ENCODE assay signal across 29 mouse cellular contexts in the genomic region with DNA sequence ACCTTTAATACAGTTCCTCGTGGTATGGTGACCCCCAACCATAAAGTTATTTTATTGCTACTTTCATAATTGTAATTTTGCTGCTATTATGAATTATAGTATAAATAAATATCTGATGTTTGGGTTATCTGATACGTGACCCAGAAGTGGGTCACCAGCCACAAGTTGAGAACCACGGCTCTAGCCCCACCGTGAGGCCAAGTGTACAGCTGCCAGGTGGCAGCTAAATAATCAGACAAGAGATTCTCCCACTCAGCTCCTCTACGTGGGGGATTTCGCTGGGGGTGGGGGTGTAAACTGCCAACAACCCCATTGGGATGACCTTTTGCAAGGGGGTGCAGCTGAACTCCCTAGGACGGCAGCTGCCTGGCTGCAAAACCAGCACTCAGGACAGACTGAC. TPM values are rescaled to one million over a fixed set of nuclear protein-coding genes. Genes with fewer than 3 reads are reported as not detected.
DNase-seq lines count a peak whose midpoint lies in the region; ATAC-seq and TF ChIP-seq lines count a peak whose summit lies in the region.
"Had no signal": no experiment of that assay in that cellular context is flagged by ENCODE, and none has a peak within 500 bp of the region (broad histone marks: within the 10 kb centered on the region; RNA-seq: fewer than 3 reads in every experiment).

No protein-coding gene starts in this region.

- H3K9ac ChIP-seq in heart, adult 2 months (ENCODE audit: low read depth, low read length), result no peak overlapping the region
- no peak overlapping the region for H3K9ac ChIP-seq in liver, adult 2 months (ENCODE audit: low read depth, low read length)
- no peak overlapping the region for H3K9ac ChIP-seq in liver, embryonic 12.5 days
- no peak overlapping the region for H3K9ac ChIP-seq in MEL (ENCODE audit: control insufficient read depth, low read depth, low read length, poor library complexity, severe bottlenecking)
- no peak overlapping the region for H3K9ac ChIP-seq in hindbrain, postnatal 0 days (replicated peaks; ENCODE audit: low read length)
- H3K9ac ChIP-seq: forebrain, embryonic 13.5 days; hindbrain, embryonic 12.5 days; hindbrain, embryonic 15.5 days; intestine, embryonic 15.5 days had no signal

- 42% methylated on average over 7 of the region's 7 CpGs for WGBS in heart, adult 2 months
- WGBS in liver, adult 2 months, result 26% methylated on average over 7 of the region's 7 CpGs
- 50% methylated on average over 7 of the region's 7 CpGs for WGBS in liver, embryonic 12.5 days (ENCODE audit: insufficient replicate concordance)
- WGBS in hindbrain, postnatal 0 days, result 68% methylated on average over 7 of the region's 7 CpGs

- no peaks in the 10 kb centered on the region for H3K79me2 ChIP-seq in heart, adult 2 months (replicated peaks; ENCODE audit: control insufficient read depth, insufficient read depth, low read length)
- no peaks in the 10 kb centered on the region for H3K79me2 ChIP-seq in liver, adult 2 months (ENCODE audit: control insufficient read depth, insufficient read depth, low read length)
- H3K79me2 ChIP-seq in MEL (ENCODE audit: control insufficient read depth, insufficient read depth, low read length, poor library complexity), result no peaks in the 10 kb centered on the region

- H3K4me3 ChIP-seq in gastrocnemius, adult 2 months, result no peak overlapping the region; the same call in 1 of the 2 replicates
- no peak overlapping the region for H3K4me3 ChIP-seq in heart, adult 2 months
- H3K4me3 ChIP-seq in liver, adult 2 months (ENCODE audit: insufficient read depth, low read depth, low read length), result no peak overlapping the region
- no peak overlapping the region for H3K4me3 ChIP-seq in liver, embryonic 12.5 days
- no peak overlapping the region for H3K4me3 ChIP-seq in MEL (ENCODE audit: control insufficient read depth in 1 of 2, insufficient read depth in 1 of 2, low read depth in 2 of 2, low read length in 2 of 2)
- no peak overlapping the region for H3K4me3 ChIP-seq in hindbrain, postnatal 0 days (ENCODE audit: low read length)
- H3K4me3 ChIP-seq: forebrain, embryonic 10.5 days; forebrain, embryonic 13.5 days; hindbrain, embryonic 12.5 days; hindbrain, embryonic 15.5 days; intestine, embryonic 15.5 days had no signal

- intact Hi-C loops in gastrocnemius, adult 2 months (cut with DNase I), result loop anchor here (2.0 kb wide), 1 partner anchor 35 kb away; no protein-coding TSS in a partner anchor
- intact Hi-C loops in heart, adult 2 months (cut with DNase I), result no loop called here
- intact Hi-C loops in heart, postnatal 25 days (cut with DNase I), result no loop called here

- TF ChIP-seq CTCF in gastrocnemius, adult 2 months (IDR thresholded peaks at IDR 0.05), result peak; percentile 65
- TF ChIP-seq CTCF in heart, adult 2 months (IDR thresholded peaks at IDR 0.05), result peak; percentile 48
- peak; percentile 78 for TF ChIP-seq CTCF in liver, adult 2 months (IDR thresholded peaks at IDR 0.05; ENCODE audit: low read depth, low read length)
- peak in 2 of 3 experiments; percentile 33 to 40; a peak in 5 of 6 replicates for TF ChIP-seq CTCF in MEL (IDR thresholded peaks at IDR 0.05 in 2 of 3, conservative IDR thresholded peaks at IDR 0.05 in 1 of 3; ENCODE audit: control insufficient read depth in 1 of 3, insufficient read depth in 1 of 3, low read depth in 2 of 3, low read length in 3 of 3, poor library complexity in 1 of 3, severe bottlenecking in 1 of 3)
- TF ChIP-seq CTCF in hindbrain, postnatal 0 days (IDR thresholded peaks at IDR 0.05; ENCODE audit: low read depth), result no peak

- TF ChIP-seq RAD21 in MEL (IDR thresholded peaks at IDR 0.05; ENCODE audit: low read depth, low read length), result peak; percentile 20

- H3K4me1 ChIP-seq in heart, adult 2 months (ENCODE audit: control insufficient read depth, insufficient read depth, low read length), result peaks cover 2% of the 10 kb centered on the region
- peaks cover 11% of the 10 kb centered on the region for H3K4me1 ChIP-seq in liver, adult 2 months (ENCODE audit: control insufficient read depth, insufficient read depth, low read length)
- H3K4me1 ChIP-seq in liver, embryonic 12.5 days, result no peaks in the 10 kb centered on the region; the same call in none of the 2 replicates
- H3K4me1 ChIP-seq in MEL (ENCODE audit: control insufficient read depth in 1 of 2, insufficient read depth in 2 of 2, low read length in 2 of 2), result no peaks in the 10 kb centered on the region
- H3K4me1 ChIP-seq in hindbrain, postnatal 0 days (ENCODE audit: insufficient read depth, low read length), result no peaks in the 10 kb centered on the region

- H3K4me2 ChIP-seq in liver, embryonic 12.5 days, result no peak overlapping the region
- no peak overlapping the region for H3K4me2 ChIP-seq in hindbrain, postnatal 0 days (ENCODE audit: low read depth, low read length)
- H3K4me2 ChIP-seq: forebrain, embryonic 13.5 days; heart, embryonic 11.5 days; hindbrain, embryonic 12.5 days; hindbrain, embryonic 15.5 days; intestine, embryonic 15.5 days had no signal

- DNase-seq in gastrocnemius, adult 2 months, result peak; percentile 67
- no peak for DNase-seq in gastrocnemius, postnatal 25 days
- no peak for DNase-seq in heart, adult 2 months
- no peak for DNase-seq in heart, postnatal 25 days (ENCODE audit: low spot score)
- DNase-seq in liver, adult 2 months (ENCODE audit: extremely low read depth, low read depth, low spot score), result no peak
- DNase-seq in MEL (ENCODE audit: low read depth, low spot score), result no peak
- DNase-seq in hindbrain, postnatal 0 days (ENCODE audit: low spot score), result no peak
- DNase-seq: adrenal gland, postnatal 10 days; adrenal gland, postnatal 36 days; cerebellum, adult 18-20 months; cerebellum, adult 9-10 months; cerebellum, postnatal 14 days; heart, adult 18-20 months; heart, postnatal 10 days; kidney, adult 11 months had no signal

- H3K27me3 ChIP-seq in heart, adult 2 months (ENCODE audit: control insufficient read depth, insufficient read depth, low read length), result no peaks in the 10 kb centered on the region
- H3K27me3 ChIP-seq in liver, adult 2 months (ENCODE audit: control insufficient read depth, insufficient read depth, low read length), result no peaks in the 10 kb centered on the region
- H3K27me3 ChIP-seq in liver, embryonic 12.5 days (replicated peaks), result peaks cover 58% of the 10 kb centered on the region
- peaks cover 9% of the 10 kb centered on the region in 2 experiments; a peak in 3 of 4 replicates for H3K27me3 ChIP-seq in MEL (ENCODE audit: control insufficient read depth in 1 of 2, insufficient read depth in 2 of 2, low read length in 2 of 2)
- H3K27me3 ChIP-seq in hindbrain, postnatal 0 days (ENCODE audit: insufficient read depth, low read length), result no peaks in the 10 kb centered on the region

- ATAC-seq in liver, embryonic 12.5 days, result no peak
- ATAC-seq in hindbrain, postnatal 0 days, result no peak
- ATAC-seq: CD4-positive, CD25-positive, alpha-beta regulatory T cell, adult 4 months; forebrain, embryonic 13.5 days; forebrain, embryonic 16.5 days; intestine, embryonic 15.5 days; Patski had no signal

- H3K27ac ChIP-seq in gastrocnemius, adult 2 months, result peak overlapping the region; percentile 72
- H3K27ac ChIP-seq in heart, adult 2 months, result no peak overlapping the region
- H3K27ac ChIP-seq in liver, adult 2 months (replicated peaks; ENCODE audit: insufficient read depth, low read depth, low read length), result no peak overlapping the region
- H3K27ac ChIP-seq in liver, embryonic 12.5 days, result no peak overlapping the region
- no peak overlapping the region for H3K27ac ChIP-seq in MEL (ENCODE audit: control insufficient read depth, low read depth, low read length)
- no peak overlapping the region for H3K27ac ChIP-seq in hindbrain, postnatal 0 days
- H3K27ac ChIP-seq: forebrain, embryonic 10.5 days; forebrain, embryonic 13.5 days; hindbrain, embryonic 12.5 days; hindbrain, embryonic 15.5 days; intestine, embryonic 15.5 days had no signal

- TF ChIP-seq EP300 in heart, adult 2 months (IDR thresholded peaks at IDR 0.05; ENCODE audit: insufficient read depth, low read depth, low read length), result no peak
- no peak for TF ChIP-seq EP300 in MEL (IDR thresholded peaks at IDR 0.05; ENCODE audit: low read depth in 1 of 2, low read length in 2 of 2)

- H3K9me3 ChIP-seq in liver, embryonic 12.5 days (replicated peaks), result no peaks in the 10 kb centered on the region
- no peaks in the 10 kb centered on the region for H3K9me3 ChIP-seq in MEL (replicated peaks; ENCODE audit: insufficient read depth, low read length)
- H3K9me3 ChIP-seq in hindbrain, postnatal 0 days (ENCODE audit: low read length), result no peaks in the 10 kb centered on the region
- H3K9me3 ChIP-seq: forebrain, embryonic 10.5 days; forebrain, embryonic 13.5 days; hindbrain, embryonic 12.5 days; hindbrain, embryonic 15.5 days; intestine, embryonic 15.5 days had no signal

- H3K36me3 ChIP-seq in heart, adult 2 months (ENCODE audit: control insufficient read depth, insufficient read depth, low read length), result peaks cover 3% of the 10 kb centered on the region; the same call in 1 of the 2 replicates
- peaks cover 16% of the 10 kb centered on the region for H3K36me3 ChIP-seq in liver, adult 2 months (ENCODE audit: control insufficient read depth, insufficient read depth, low read length)
- no peaks in the 10 kb centered on the region for H3K36me3 ChIP-seq in liver, embryonic 12.5 days
- H3K36me3 ChIP-seq in MEL (ENCODE audit: control insufficient read depth in 1 of 2, insufficient read depth in 2 of 2, low read length in 2 of 2), result no peaks in the 10 kb centered on the region
- no peaks in the 10 kb centered on the region for H3K36me3 ChIP-seq in hindbrain, postnatal 0 days (ENCODE audit: insufficient read depth, low read length)
- H3K36me3 ChIP-seq: forebrain, embryonic 10.5 days; hindbrain, embryonic 12.5 days; hindbrain, embryonic 15.5 days; intestine, embryonic 15.5 days had no signal

- TF ChIP-seq POLR2A in heart, adult 2 months (IDR thresholded peaks at IDR 0.05; ENCODE audit: insufficient read depth, low read depth, low read length), result no peak
- no peak for TF ChIP-seq POLR2A in liver, adult 2 months (IDR thresholded peaks at IDR 0.05; ENCODE audit: extremely low read depth, insufficient read depth, low read length)
- no peak for TF ChIP-seq POLR2A in MEL (IDR thresholded peaks at IDR 0.05; ENCODE audit: control insufficient read depth in 1 of 2, insufficient read depth in 1 of 2, low read depth in 1 of 2, low read length in 2 of 2, poor library complexity in 1 of 2)

RNA-seq across cellular contexts. Expression of gene Hfe2, which starts 7.1 kb away (rescaled TPM):
- 100 to 1,000 TPM; 590 to 675 TPM for total RNA-seq in gastrocnemius, adult 2 months (2021)
- 100 to 1,000 TPM; 474 to 621 TPM for total RNA-seq in gastrocnemius, postnatal 25 days (2021)
- 100 to 1,000 TPM; 289 to 295 TPM for total RNA-seq in heart, adult 2 months (2021)
- polyA plus RNA-seq in heart, adult 2 months (2012; rRNA removed), result 199 and 261 TPM in 2 replicates
- 100 to 1,000 TPM; 266 to 290 TPM for total RNA-seq in heart, postnatal 25 days (2021)
- total RNA-seq in liver, adult 2 months (2014; rRNA removed), result 29.6 and 36.4 TPM in 2 replicates
- polyA plus RNA-seq in liver, adult 2 months (2012; rRNA removed), result 93.8 and 98.4 TPM in 2 replicates
- polyA plus RNA-seq in liver, embryonic 12.5 days (2016; fragmentation: Nextera tagmentation; extraction: Ambion mirVana), result 0.68 and 0.98 TPM in 2 replicates
- total RNA-seq in MEL (2012; rRNA removed), result not detected in 2 replicates
- not detected for polyA plus RNA-seq in MEL (2012; ENCODE audit: insufficient read depth in 1 of 2, insufficient read length in 2 of 2, low read depth in 1 of 2, low replicate concordance in 2 of 2, missing spikeins in 1 of 2)
- total RNA-seq in hindbrain, postnatal 0 days (2014; rRNA removed), result 0.78 and 1.9 TPM in 2 replicates
- 2.1 and 2.5 TPM in 2 replicates for polyA plus RNA-seq in hindbrain, postnatal 0 days (2015; fragmentation: Nextera tagmentation; extraction: Ambion mirVana)
- total RNA-seq: adrenal gland, postnatal 36 days; hematopoietic stem cell, adult 5-6 weeks had no signal
- polyA plus RNA-seq: Patski had no signal

RNA-seq across cellular contexts. Expression of gene Txnip, which starts 25.7 kb away (rescaled TPM):
- total RNA-seq in gastrocnemius, adult 2 months (2021), result 100 to 1,000 TPM; 541 to 557 TPM
- 100 to 1,000 TPM; 343 to 504 TPM for total RNA-seq in gastrocnemius, postnatal 25 days (2021)
- total RNA-seq in heart, adult 2 months (2021), result 100 to 1,000 TPM; 276 to 338 TPM
- 515 and 744 TPM in 2 replicates for polyA plus RNA-seq in heart, adult 2 months (2012; rRNA removed)
- total RNA-seq in heart, postnatal 25 days (2021), result 100 to 1,000 TPM; 341 to 607 TPM
- 153 and 159 TPM in 2 replicates for total RNA-seq in liver, adult 2 months (2014; rRNA removed)
- 51.0 and 74.3 TPM in 2 replicates for polyA plus RNA-seq in liver, adult 2 months (2012; rRNA removed)
- polyA plus RNA-seq in liver, embryonic 12.5 days (2016; fragmentation: Nextera tagmentation; extraction: Ambion mirVana), result 28.6 and 29.9 TPM in 2 replicates
- 183 and 191 TPM in 2 replicates for total RNA-seq in MEL (2012; rRNA removed)
- 1,000 to 10,000 TPM in 1 of 2 experiments, 100 to 1,000 TPM in 1; 237 to 1,680 TPM for polyA plus RNA-seq in MEL (2012; ENCODE audit: insufficient read depth in 1 of 2, insufficient read length in 2 of 2, low read depth in 1 of 2, low replicate concordance in 2 of 2, missing spikeins in 1 of 2)
- total RNA-seq in hindbrain, postnatal 0 days (2014; rRNA removed), result 192 and 222 TPM in 2 replicates
- polyA plus RNA-seq in hindbrain, postnatal 0 days (2015; fragmentation: Nextera tagmentation; extraction: Ambion mirVana), result 133 and 148 TPM in 2 replicates

RNA-seq across cellular contexts. Expression of gene Gm16253, which starts 44.7 kb away (rescaled TPM):
- total RNA-seq in gastrocnemius, adult 2 months (2021), result 1 to 10 TPM in 1 of 2 experiments, not detected in 1; 1.1 TPM
- 1 to 10 TPM; 1.1 TPM for total RNA-seq in gastrocnemius, postnatal 25 days (2021)
- 1 to 10 TPM; 1.8 to 2.8 TPM for total RNA-seq in heart, adult 2 months (2021)
- not detected in 2 replicates for polyA plus RNA-seq in heart, adult 2 months (2012; rRNA removed)
- total RNA-seq in heart, postnatal 25 days (2021), result 1 to 10 TPM; 1.1 to 2.1 TPM
- not detected in 2 replicates for total RNA-seq in liver, adult 2 months (2014; rRNA removed)
- not detected in 2 replicates for polyA plus RNA-seq in liver, adult 2 months (2012; rRNA removed)
- 0.24 and 0.26 TPM in 2 replicates for polyA plus RNA-seq in liver, embryonic 12.5 days (2016; fragmentation: Nextera tagmentation; extraction: Ambion mirVana)
- total RNA-seq in MEL (2012; rRNA removed), result not detected in 2 replicates
- 1 to 10 TPM in 1 of 2 experiments, not detected in 1; 1.4 TPM for polyA plus RNA-seq in MEL (2012; ENCODE audit: insufficient read depth in 1 of 2, insufficient read length in 2 of 2, low read depth in 1 of 2, low replicate concordance in 2 of 2, missing spikeins in 1 of 2)
- not detected in 2 replicates for total RNA-seq in hindbrain, postnatal 0 days (2014; rRNA removed)
- 0.48 and 0.96 TPM in 2 replicates for polyA plus RNA-seq in hindbrain, postnatal 0 days (2015; fragmentation: Nextera tagmentation; extraction: Ambion mirVana)
- total RNA-seq: adrenal gland, adult 18-20 months; adrenal gland, postnatal 36 days; hematopoietic stem cell, adult 5-6 weeks had no signal
- polyA plus RNA-seq: embryonic facial prominence, embryonic 11.5 days; embryonic facial prominence, embryonic 14.5 days had no signal

Comparison
In these comparisons a context has a peak if more than half of its experiments do, and no peak if none do; other contexts are left out.
1. RNA of gene Hfe2, which starts 7.1 kb away (total RNA-seq): 590 to 675 TPM in gastrocnemius, adult 2 months, 474 to 621 TPM in gastrocnemius, postnatal 25 days, 289 to 295 TPM in heart, adult 2 months, 266 to 290 TPM in heart, postnatal 25 days and 29.6 to 36.4 TPM in liver, adult 2 months; 0.78 to 1.9 TPM in hindbrain, postnatal 0 days and not detected in MEL; every median in the first group is over 10 times any median in the second.